Mouse (Mus musculus) liver, adult 2 months (tissue): Measurements from ENCODE around the gene Mark4. TPM values are rescaled to one million over a fixed set of nuclear protein-coding genes. Genes with fewer than 3 reads are reported as not detected.
A peak's percentile ranks its signal among the peaks of the same experiment; 100 is the strongest.

Source experiments
- DNase-seq: peaks from one replicate; pipeline ENCODE4 v3.0.0-alpha.2; 2011; ENCODE audit warnings: low read depth, low spot score; ENCODE audit errors: extremely low read depth
- H3K27ac ChIP-seq: fragments of 200-500 bp; replicated peaks from 2 replicates; pipeline ENCODE4 v1.5.1; 2012; ENCODE audit warnings: low read depth, mild to moderate bottlenecking, control low read depth, inconsistent platforms, low read length; ENCODE audit not compliant: insufficient read depth
- H3K27me3 ChIP-seq: fragments of 200-500 bp; 2 replicates; pipeline ENCODE4 v1.6.1; 2012; ENCODE audit warnings: mild to moderate bottlenecking, moderate library complexity, low read length, inconsistent platforms; ENCODE audit not compliant: control insufficient read depth, insufficient read depth
- H3K36me3 ChIP-seq: fragments of 200-500 bp; 2 replicates; pipeline ENCODE4 v1.6.1; 2012; ENCODE audit warnings: low read length, inconsistent platforms; ENCODE audit not compliant: control insufficient read depth, insufficient read depth
- H3K4me1 ChIP-seq: fragments of 200-500 bp; 2 replicates; pipeline ENCODE4 v1.6.1; 2011; ENCODE audit warnings: low read length; ENCODE audit not compliant: control insufficient read depth, insufficient read depth
- H3K4me3 ChIP-seq: fragments of 200-500 bp; 2 replicates; pipeline ENCODE4 v1.5.1; 2011; ENCODE audit warnings: low read depth, mild to moderate bottlenecking, control low read depth, low read length, moderate library complexity; ENCODE audit not compliant: insufficient read depth
- H3K79me2 ChIP-seq: fragments of 200-500 bp; 2 replicates; pipeline ENCODE4 v1.6.1; 2012; ENCODE audit warnings: inconsistent platforms, mild to moderate bottlenecking, low read length, moderate library complexity; ENCODE audit not compliant: control insufficient read depth, insufficient read depth
- H3K9ac ChIP-seq: fragments of 200-500 bp; 2 replicates; pipeline ENCODE4 v1.6.1; 2012; ENCODE audit warnings: low read depth, mild to moderate bottlenecking, control low read depth, inconsistent platforms, low read length
- CTCF ChIP-seq: fragments of 200-500 bp; IDR thresholded peaks from 2 replicates; pipeline ENCODE4 v1.5.1; 2011; ENCODE audit warnings: low read depth, low read length, control low read depth
- POLR2A ChIP-seq: fragments of 200-500 bp; IDR thresholded peaks from 2 replicates; pipeline ENCODE4 v1.6.1; 2011; ENCODE audit warnings: low read length, control low read depth; ENCODE audit not compliant: insufficient read depth; ENCODE audit errors: extremely low read depth
- WGBS: fragments of 180-500 bp; shearing (Covaris S2); methylation state at CpG from one replicate; pipeline ENCODE4 v1.1.7; 2018; 5-methylcytosine and 5-hydroxymethylcytosine counted together
- polyA plus RNA-seq: library from polyadenylated mRNA; depleted of rRNA; stranded (reverse); fragments of >200 nt; gene quantifications from 2 replicates; pipeline ENCODE4 v1.2.3, GENCODE M21; 2012
- total RNA-seq: library from RNA; depleted of rRNA; stranded (reverse); fragments of >200 nt; gene quantifications from 2 replicates; pipeline ENCODE4 v1.2.3, GENCODE M21; 2014

Mark4 gene
- total and polyA plus RNA-seq, 2 experiments, result 1.8 to 6.4 TPM

DNA sequence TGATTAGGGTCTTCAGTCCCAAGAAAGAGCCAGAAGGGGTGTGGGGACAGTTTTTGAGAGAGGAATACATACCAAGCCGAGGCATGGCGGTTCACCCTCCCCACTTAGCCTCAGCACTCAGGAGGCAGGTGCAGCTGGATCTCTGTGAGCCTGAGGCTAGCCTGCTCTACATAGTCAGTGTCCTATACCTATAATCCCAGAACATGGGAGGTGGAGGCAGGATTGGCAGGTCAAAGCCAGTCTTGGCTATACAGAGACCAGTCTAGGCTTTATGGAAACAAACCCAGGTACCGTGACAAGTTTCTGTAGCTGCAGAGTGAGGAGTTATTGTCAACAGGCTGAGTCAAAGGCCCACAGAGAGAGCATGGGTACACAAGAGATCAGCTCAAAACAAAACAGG lies 35.5 kb downstream of the Mark4 start:
- 0 out of 2 replicates have a peak, but pooled peaks cover 1% of the 10 kb centered on the region for H3K4me1 ChIP-seq
- no peak overlapping the region for H3K27ac ChIP-seq
- H3K4me3 ChIP-seq, result no peak overlapping the region
- 90% methylated on average over 3 of the region's 3 CpGs for WGBS
- H3K79me2 ChIP-seq, result no peaks in the 10 kb centered on the region
- no peak overlapping the region for H3K9ac ChIP-seq
- TF ChIP-seq CTCF (no peak), POLR2A (no peak)
- no peak for DNase-seq
- H3K36me3 ChIP-seq, result peaks cover 3% of the 10 kb centered on the region; the same call in 1 of the 2 replicates
- 0 out of 2 replicates have a peak, but pooled peaks cover 6% of the 10 kb centered on the region for H3K27me3 ChIP-seq

DNA sequence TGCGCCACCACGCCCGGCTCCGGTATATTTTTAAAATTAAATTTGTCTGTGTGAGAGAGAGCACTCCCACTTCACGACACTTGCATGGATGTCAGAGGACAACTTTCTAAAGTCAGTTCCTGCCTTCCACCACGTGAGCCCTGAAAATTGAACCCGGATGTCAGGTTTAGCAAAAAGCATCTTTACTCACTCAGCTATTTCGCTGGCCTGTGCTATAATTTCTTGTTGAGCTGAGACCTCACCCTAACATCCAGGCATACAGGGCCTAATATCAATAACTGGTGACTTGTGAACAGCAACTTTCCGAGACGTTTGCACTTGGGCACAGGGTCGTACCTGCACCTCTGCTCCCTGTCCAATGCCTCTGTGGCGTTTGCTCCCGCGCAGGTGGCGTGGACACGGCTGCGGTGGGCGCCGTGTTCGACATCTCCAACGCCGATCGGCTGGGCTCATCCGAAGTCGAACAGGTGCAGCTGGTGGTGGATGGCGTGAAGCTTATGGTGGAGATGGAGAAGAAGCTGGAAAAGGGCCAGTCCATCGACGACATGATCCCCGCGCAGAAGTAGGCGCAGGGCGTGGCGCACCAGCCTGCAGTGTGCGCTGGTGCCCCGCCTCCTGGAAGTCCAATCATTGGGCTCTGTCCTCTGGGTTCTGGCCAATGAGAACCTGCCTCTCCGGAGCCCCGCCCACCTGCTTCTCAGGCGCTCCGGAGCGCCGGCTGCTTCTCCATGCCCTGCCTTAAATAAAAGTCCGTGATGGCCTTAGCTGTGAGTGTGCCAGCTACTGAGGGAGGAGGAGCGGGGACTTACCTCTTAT lies 37.6 kb downstream of the Mark4 start:
- H3K4me1 ChIP-seq, result 0 out of 2 replicates have a peak, but pooled peaks cover 1% of the 10 kb centered on the region
- peak overlapping the region; percentile 25; the same call in 1 of the 2 replicates for H3K4me3 ChIP-seq
- 13% methylated on average over 43 of the region's 43 CpGs for WGBS
- no peak overlapping the region for H3K9ac ChIP-seq
- H3K79me2 ChIP-seq, result no peaks in the 10 kb centered on the region
- DNase-seq, result peak; percentile 57
- H3K27ac ChIP-seq, result no peak overlapping the region
- TF ChIP-seq CTCF (no peak), POLR2A (no peak)
- no peaks in the 10 kb centered on the region for H3K36me3 ChIP-seq
- H3K27me3 ChIP-seq, result 0 out of 2 replicates have a peak, but pooled peaks cover 9% of the 10 kb centered on the region

DNA sequence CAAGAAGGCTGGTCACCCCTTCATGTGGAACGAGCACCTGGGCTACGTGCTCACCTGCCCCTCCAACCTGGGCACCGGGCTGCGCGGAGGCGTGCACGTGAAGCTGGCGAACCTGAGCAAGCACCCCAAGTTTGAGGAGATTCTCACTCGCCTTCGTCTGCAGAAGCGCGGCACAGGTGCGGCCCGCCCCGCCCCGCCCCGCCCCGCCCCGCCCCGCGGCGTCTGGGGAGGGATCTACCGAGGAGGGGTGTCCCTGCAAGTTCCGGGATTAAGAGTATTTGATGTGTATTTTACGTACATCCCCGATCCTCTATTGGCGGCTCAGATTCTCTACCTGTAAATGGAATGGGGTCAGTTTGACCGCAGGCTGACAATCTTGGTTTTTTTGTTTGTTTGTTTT lies 38.5 kb downstream of the Mark4 start:
- no peak for DNase-seq
- 9% methylated on average over 28 of the region's 28 CpGs for WGBS
- Histone ChIP-seq H3K79me2 (no peaks in the 10 kb centered on the region), H3K27ac (no peak overlapping the region), H3K4me1 (0 out of 2 replicates have a peak, but pooled peaks cover 1% of the 10 kb centered on the region), H3K36me3 (no peaks in the 10 kb centered on the region), H3K27me3 (0 out of 2 replicates have a peak, but pooled peaks cover 9% of the 10 kb centered on the region), H3K4me3 (no peak overlapping the region), H3K9ac (no peak overlapping the region)
- no peak for TF ChIP-seq POLR2A
- TF ChIP-seq CTCF, result no peak

DNA sequence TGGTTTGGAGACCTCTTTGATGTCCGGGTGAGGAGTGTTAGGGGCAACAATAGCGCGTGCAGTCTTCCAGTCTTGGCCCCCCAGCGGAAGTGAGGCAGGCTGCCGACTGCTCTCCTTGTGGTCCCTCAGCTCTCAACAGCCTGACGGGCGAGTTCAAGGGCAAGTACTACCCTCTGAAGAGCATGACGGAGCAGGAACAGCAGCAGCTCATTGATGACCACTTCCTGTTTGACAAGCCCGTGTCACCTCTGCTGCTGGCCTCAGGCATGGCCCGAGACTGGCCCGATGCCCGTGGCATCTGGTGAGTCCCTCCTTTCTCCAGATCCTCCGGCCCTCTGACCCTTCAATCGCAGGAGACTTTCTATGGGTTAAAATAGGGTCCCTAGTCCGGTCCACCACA lies 42.0 kb downstream of the Mark4 start:
- no peak overlapping the region for H3K4me3 ChIP-seq
- TF ChIP-seq CTCF, result no peak
- H3K79me2 ChIP-seq, result no peaks in the 10 kb centered on the region
- WGBS, result 60% methylated on average over 15 of the region's 15 CpGs
- no peak overlapping the region for H3K27ac ChIP-seq
- no peaks in the 10 kb centered on the region for H3K36me3 ChIP-seq
- H3K9ac ChIP-seq, result no peak overlapping the region
- no peak for DNase-seq
- H3K4me1 ChIP-seq, result 0 out of 2 replicates have a peak, but pooled peaks cover 1% of the 10 kb centered on the region
- peaks cover 9% of the 10 kb centered on the region; the same call in 1 of the 2 replicates for H3K27me3 ChIP-seq

DNA sequence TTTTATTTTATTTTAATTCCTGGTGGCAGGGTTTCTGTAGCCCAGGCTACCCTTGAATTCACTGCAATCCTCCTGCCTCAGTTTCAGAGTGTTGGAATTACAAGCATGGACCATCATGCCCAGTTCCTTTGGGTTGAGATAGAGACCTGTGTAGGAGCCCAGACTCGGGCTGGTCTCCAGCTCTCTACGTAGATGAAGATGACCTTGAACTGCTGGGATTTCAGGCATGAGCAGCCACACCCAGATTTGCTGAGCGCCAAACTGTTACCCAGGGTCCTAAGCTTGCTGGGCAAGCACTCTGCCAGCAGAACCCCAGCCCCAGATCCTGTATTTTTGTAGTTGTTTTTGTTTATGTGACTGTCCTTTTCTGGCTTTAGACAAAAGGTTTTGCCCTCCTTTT lies 45.1 kb downstream of the Mark4 start:
- peaks cover 3% of the 10 kb centered on the region; the same call in 1 of the 2 replicates for H3K27me3 ChIP-seq

DNA sequence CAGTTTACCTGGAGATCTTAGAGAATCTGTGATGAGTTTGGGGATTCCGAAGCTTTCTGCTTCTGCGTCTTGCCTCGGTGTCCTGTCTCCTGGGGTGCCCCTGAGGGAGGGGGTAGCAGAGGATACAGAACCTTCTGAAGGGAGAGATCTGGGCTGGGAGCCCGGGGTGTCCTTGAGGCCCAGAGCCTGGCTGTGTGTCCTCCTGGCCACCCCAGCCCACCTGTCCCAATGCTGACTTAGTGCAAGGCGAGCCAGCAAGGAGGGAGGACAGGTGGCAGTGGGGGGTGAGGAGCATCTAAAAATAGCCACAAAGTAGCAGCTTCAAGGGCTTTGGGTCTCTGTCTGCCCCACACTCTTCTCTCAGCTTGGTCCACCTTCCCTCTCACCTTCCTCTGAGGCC lies 46.8 kb downstream of the Mark4 start:
- Histone ChIP-seq H3K79me2 (no peaks in the 10 kb centered on the region), H3K4me1 (no peaks in the 10 kb centered on the region), H3K9ac (no peak overlapping the region), H3K4me3 (no peak overlapping the region), H3K27me3 (peaks cover 3% of the 10 kb centered on the region; the same call in 1 of the 2 replicates), H3K36me3 (no peaks in the 10 kb centered on the region), H3K27ac (no peak overlapping the region)
- TF ChIP-seq POLR2A (no peak), CTCF (no peak)
- WGBS, result 86% methylated on average over 5 of the region's 5 CpGs
- no peak for DNase-seq

More for the DNA sequence above, 45.1 kb downstream of the Mark4 start:
- Histone ChIP-seq H3K79me2 (no peaks in the 10 kb centered on the region), H3K9ac (no peak overlapping the region), H3K4me3 (no peak overlapping the region), H3K36me3 (no peaks in the 10 kb centered on the region), H3K27ac (no peak overlapping the region), H3K4me1 (no peaks in the 10 kb centered on the region)
- WGBS, result 75% methylated on average over 3 of the region's 3 CpGs
- TF ChIP-seq CTCF (no peak), POLR2A (no peak)
- DNase-seq, result no peak
